Mouse (Mus musculus): ENCODE results near the gene Gm10722. TPM values are rescaled to one million over a fixed set of nuclear protein-coding genes. Genes with fewer than 3 reads are reported as not detected.
"Not testable (repeated sequence)": the region's sequence is repeated elsewhere in the genome, so short reads cannot be mapped to it uniquely, and the experiment has no call there.

The Gm10722 gene
- polyA plus RNA-seq, 1 experiment = not detected

DNA sequence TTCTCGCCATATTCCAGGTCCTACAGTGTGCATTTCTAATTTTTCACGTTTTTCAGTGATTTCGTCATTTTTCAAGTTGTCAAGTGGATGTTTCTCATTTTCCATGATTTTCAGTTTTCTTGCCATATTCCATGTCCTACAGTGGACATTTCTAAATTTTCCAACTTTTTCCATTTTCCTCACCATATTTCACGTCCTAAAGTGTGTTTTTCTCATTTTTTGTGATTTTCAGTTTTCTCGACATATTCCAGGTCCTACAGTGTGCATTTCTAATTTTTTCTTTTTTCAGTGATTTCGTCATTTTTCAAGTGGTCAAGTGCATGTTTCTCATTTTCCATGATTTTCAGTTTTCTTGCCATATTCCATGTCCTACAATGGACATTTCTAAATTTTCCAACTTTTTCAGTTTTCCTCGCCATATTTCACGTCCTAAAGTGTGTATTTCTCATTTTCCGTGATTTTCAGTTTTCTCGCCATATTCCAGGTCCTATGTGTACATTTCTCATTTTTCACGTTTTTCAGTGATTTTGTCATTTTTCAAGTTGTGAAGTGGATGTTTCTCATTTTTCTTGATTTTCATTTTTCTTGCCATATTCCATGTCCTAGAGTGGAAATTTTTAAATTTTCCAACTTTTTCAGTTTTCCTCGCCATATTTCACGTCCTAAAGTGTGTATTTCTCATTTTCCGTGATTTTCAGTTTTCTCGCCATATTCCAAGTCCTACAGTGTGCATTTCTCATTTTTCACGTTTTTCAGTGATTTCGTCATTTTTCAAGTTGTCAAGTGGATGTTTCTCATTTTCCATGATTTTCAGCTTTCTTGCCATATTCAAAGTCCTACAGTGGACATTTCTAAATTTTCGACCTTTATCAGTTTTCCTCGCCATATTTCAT is 19.4 kb downstream of the Gm10722 start:
- H3K4me3 ChIP-seq (replicated peaks; ENCODE audit: extremely low read depth, low read depth, low read length); H3K4me1 ChIP-seq (ENCODE audit: control insufficient read depth, insufficient read depth, low read length); DNase-seq: not testable (repeated sequence)
- WGBS = 79% methylated on average over 17 of the region's 19 CpGs

GRCm38 (mm10) chr9:3022316-3023008 is 21.7 kb downstream of the Gm10722 start:
- peak; percentile 8 for DNase-seq
- H3K4me3 ChIP-seq (replicated peaks; ENCODE audit: extremely low read depth, low read depth, low read length); H3K4me1 ChIP-seq (ENCODE audit: control insufficient read depth, insufficient read depth, low read length): not testable (repeated sequence)
- 75% methylated on average over 11 of the region's 13 CpGs for WGBS

DNA sequence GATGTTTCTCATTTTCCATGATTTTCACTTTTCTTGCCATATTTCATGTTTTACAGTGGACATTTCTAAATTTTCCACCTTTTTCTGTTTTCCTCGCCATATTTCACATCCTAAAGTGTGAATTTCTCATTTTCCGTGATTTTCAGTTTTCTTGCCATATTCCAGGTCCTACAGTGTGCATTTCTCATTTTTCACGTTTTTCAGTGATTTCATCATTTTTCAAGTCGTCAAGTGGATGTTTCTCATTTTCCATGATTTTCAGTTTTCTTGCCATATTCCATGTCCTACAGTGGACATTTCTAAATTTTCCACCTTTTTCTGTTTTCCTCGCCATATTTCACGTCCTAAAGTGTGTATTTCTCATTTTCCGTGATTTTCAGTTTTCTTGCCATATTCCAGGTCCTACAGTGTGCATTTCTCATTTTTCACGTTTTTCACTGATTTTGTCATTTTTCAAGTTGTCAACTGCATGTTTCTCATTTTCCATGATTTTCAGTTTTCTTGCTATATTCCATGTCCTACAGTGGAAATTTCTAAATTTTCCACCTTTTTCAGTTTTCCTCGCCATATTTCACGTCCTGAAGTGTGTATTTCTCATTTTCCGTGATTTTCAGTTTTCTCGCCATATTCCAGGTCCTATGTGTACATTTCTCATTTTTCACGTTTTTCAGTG is 22.7 kb downstream of the Gm10722 start, which contains the start of gene Gm10718:
Gene Gm10718 (plus strand): TSS at position 236 of the 673 bp plus-strand sequence.
- 77% methylated on average over 12 of the region's 13 CpGs for WGBS
- not testable (repeated sequence) for H3K4me3 ChIP-seq (replicated peaks; ENCODE audit: extremely low read depth, low read depth, low read length); DNase-seq; H3K4me1 ChIP-seq (ENCODE audit: control insufficient read depth, insufficient read depth, low read length)

DNA sequence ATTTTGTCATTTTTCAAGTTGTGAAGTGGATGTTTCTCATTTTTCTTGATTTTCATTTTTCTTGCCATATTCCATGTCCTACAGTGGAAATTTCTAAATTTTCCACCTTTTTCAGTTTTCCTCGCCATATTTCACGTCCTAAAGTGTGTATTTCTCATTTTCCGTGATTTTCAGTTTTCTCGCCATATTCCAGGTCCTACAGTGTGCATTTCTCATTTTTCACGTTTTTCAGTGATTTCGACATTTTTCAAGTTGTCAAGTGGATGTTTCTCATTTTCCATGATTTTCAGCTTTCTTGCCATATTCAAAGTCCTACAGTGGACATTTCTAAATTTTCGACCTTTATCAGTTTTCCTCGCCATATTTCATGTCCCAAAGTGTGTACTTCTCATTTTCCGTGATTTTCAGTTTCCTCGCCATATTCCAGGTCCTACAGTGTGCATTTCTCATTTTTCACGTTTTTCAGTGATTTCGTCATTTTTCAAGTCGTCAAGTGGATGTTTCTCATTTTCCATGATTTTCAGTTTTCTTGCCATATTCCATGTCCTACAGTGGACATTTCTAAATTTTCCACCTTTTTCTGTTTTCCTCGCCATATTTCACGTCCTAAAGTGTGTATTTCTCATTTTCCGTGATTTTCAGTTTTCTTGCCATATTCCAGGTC is 23.4 kb downstream of the Gm10722 start:
- peak; percentile 50 for DNase-seq
- 79% methylated on average over 16 of the region's 16 CpGs for WGBS
- not testable (repeated sequence) for H3K4me3 ChIP-seq (replicated peaks; ENCODE audit: extremely low read depth, low read depth, low read length); H3K4me1 ChIP-seq (ENCODE audit: control insufficient read depth, insufficient read depth, low read length)

- WGBS = 74% methylated on average over 12 of the region's 12 CpGs
- DNase-seq; H3K4me3 ChIP-seq (replicated peaks; ENCODE audit: extremely low read depth, low read depth, low read length): not testable (repeated sequence)
Observed at GRCm38 (mm10) chr9:3024912-3025467, 24.3 kb downstream of the Gm10722 start, which contains the start of gene Gm10717. Gene Gm10717, plus strand, starts transcription at chr9:3025417.

GRCm38 (mm10) chr9:3025653-3026052 is 24.9 kb downstream of the Gm10722 start:
- not testable (repeated sequence) for H3K4me1 ChIP-seq (ENCODE audit: control insufficient read depth, insufficient read depth, low read length); H3K4me3 ChIP-seq (replicated peaks; ENCODE audit: extremely low read depth, low read depth, low read length)
- peak; percentile 41 for DNase-seq
- 68% methylated on average over 5 of the region's 6 CpGs for WGBS

More at GRCm38 (mm10) chr9:3024912-3025467, 24.3 kb downstream of the Gm10722 start, which contains the start of gene Gm10717:
- H3K4me1 ChIP-seq (ENCODE audit: control insufficient read depth, insufficient read depth, low read length) = not testable (repeated sequence)

DNA sequence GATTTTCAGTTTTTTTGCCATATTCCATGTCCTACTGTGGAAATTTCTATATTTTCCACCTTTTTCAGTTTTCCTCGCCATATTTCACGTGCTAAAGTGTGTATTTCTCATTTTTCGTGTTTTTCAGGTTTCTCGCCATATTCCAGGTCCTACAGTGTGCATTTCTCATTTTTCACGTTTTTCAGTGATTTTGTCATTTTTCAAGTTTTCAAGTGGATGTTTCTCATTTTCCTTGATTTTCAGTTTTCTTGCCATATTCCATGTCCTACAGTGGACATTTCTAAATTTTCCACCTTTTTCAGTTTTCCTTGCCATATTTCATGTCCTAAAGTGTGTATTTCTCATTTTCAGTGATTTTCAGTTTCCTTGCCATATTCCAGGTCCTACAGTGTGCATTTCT is 25.4 kb downstream of the Gm10722 start:
- not testable (repeated sequence) for H3K4me1 ChIP-seq (ENCODE audit: control insufficient read depth, insufficient read depth, low read length); H3K4me3 ChIP-seq (replicated peaks; ENCODE audit: extremely low read depth, low read depth, low read length); DNase-seq
- 75% methylated on average over 5 of the region's 5 CpGs for WGBS

- H3K4me1 ChIP-seq (ENCODE audit: control insufficient read depth, insufficient read depth, low read length); H3K4me3 ChIP-seq (replicated peaks; ENCODE audit: extremely low read depth, low read depth, low read length); DNase-seq: not testable (repeated sequence)
- 68% methylated on average over 9 of the region's 9 CpGs for WGBS
Observed at GRCm38 (mm10) chr9:3026741-3027140, 26.0 kb downstream of the Gm10722 start.

GRCm38 (mm10) chr9:3027200-3027599 is 26.5 kb downstream of the Gm10722 start:
- 71% methylated on average over 9 of the region's 9 CpGs for WGBS
- DNase-seq; H3K4me3 ChIP-seq (replicated peaks; ENCODE audit: extremely low read depth, low read depth, low read length); H3K4me1 ChIP-seq (ENCODE audit: control insufficient read depth, insufficient read depth, low read length): not testable (repeated sequence)

- not testable (repeated sequence) for DNase-seq
Observed at GRCm38 (mm10) chr9:3029276-3030000, 28.7 kb downstream of the Gm10722 start.

DNA sequence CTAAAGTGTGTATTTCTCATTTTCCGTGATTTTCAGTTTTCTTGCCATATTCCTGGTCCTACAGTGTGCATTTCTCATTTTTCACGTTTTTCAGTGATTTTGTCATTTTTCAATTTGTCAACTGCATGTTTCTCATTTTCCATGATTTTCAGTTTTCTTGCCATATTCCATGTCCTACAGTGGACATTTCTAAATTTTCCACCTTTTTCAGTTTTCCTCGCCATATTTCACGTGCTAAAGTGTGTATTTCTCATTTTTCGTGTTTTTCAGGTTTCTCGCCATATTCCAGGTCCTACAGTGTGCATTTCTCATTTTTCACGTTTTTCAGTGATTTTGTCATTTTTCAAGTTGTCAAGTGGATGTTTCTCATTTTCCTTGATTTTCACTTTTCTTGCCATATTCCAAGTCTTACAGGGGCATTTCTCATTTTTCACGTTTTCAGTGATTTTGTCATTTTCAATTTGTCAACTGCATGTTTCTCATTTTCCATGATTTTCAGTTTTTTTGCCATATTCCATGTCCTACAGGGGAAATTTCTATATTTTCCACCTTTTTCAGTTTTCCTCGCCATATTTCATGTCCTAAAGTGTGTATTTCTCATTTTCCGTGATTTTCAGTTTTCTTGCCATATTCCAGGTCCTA is 30.1 kb downstream of the Gm10722 start:
- DNase-seq; H3K4me1 ChIP-seq (ENCODE audit: control insufficient read depth, insufficient read depth, low read length); H3K4me3 ChIP-seq (replicated peaks; ENCODE audit: extremely low read depth, low read depth, low read length): not testable (repeated sequence)
- 55% methylated on average over 2 of the region's 10 CpGs for WGBS

More at GRCm38 (mm10) chr9:3029276-3030000, 28.7 kb downstream of the Gm10722 start:
- not testable (repeated sequence) for H3K4me3 ChIP-seq (replicated peaks; ENCODE audit: extremely low read depth, low read depth, low read length); H3K4me1 ChIP-seq (ENCODE audit: control insufficient read depth, insufficient read depth, low read length)
- 67% methylated on average over 13 of the region's 16 CpGs for WGBS

GRCm38 (mm10) chr9:3034299-3034698 is 33.6 kb downstream of the Gm10722 start, which contains the start of gene Gm17535:
Gene Gm17535, plus strand, starts transcription at chr9:3034599.
- H3K4me3 ChIP-seq (replicated peaks; ENCODE audit: extremely low read depth, low read depth, low read length); DNase-seq; H3K4me1 ChIP-seq (ENCODE audit: control insufficient read depth, insufficient read depth, low read length): not testable (repeated sequence)
- 67% methylated on average over 1 of the region's 8 CpGs for WGBS

GRCm38 (mm10) chr9:3036577-3036976 is 35.9 kb downstream of the Gm10722 start, which contains the start of gene Gm10715:
Gene Gm10715, plus strand, starts transcription at chr9:3036877.
- 78% methylated on average over 8 of the region's 8 CpGs for WGBS
- H3K4me1 ChIP-seq (ENCODE audit: control insufficient read depth, insufficient read depth, low read length); DNase-seq; H3K4me3 ChIP-seq (replicated peaks; ENCODE audit: extremely low read depth, low read depth, low read length): not testable (repeated sequence)

Data from lung, adult 2 months (tissue).